Mouse (Mus musculus): ENCODE data around the gene Etnppl. TPM values are rescaled to one million over a fixed set of nuclear protein-coding genes. Genes with fewer than 3 reads are reported as not detected.

The Etnppl gene
- polyA plus RNA-seq, 1 experiment from 2014 or later = not detected

- Histone ChIP-seq H3K4me3 (ENCODE audit: inconsistent target) (no peak overlapping the region), H3K79me2 (ENCODE audit: inconsistent target) (no peaks in the 10 kb centered on the region), H3K36me3 (ENCODE audit: inconsistent target) (no peaks in the 10 kb centered on the region), H3K27ac (no peak overlapping the region)
- WGBS (ENCODE audit: missing documents) = 100% methylated on average over 1 of the region's 1 CpGs
Observed at GRCm38 (mm10) chr3:130687051-130687450, 69.8 kb downstream of the Etnppl start.

Other genes with a start within 250 kb of the Etnppl start
- 76.7 to 145 TPM (median 93.1 TPM) in 3 replicates for gene Ostc, start 92.0 kb downstream of the Etnppl start, polyA plus RNA-seq (2018)
- gene Rpl34, start 113.0 kb downstream of the Etnppl start, polyA plus RNA-seq (2018) = 491 to 1,262 TPM (median 1,185 TPM) in 3 replicates